Mouse (Mus musculus) heart, postnatal 0 days (tissue): ENCODE measurements around the gene Nsmf.

Source experiments
- CTCF ChIP-seq: IDR thresholded peaks from 2 replicates; pipeline ENCODE4 v1.5.1; 2016; ENCODE audit warnings: antibody characterized with exemption, control low read depth, low read depth
- EP300 ChIP-seq: IDR thresholded peaks from 2 replicates; pipeline ENCODE4 v1.6.1; 2016; ENCODE audit warnings: antibody characterized with exemption, low read depth

GRCm38 (mm10) chr2:25063523-25063922, 9.4 kb downstream of the Nsmf start:
- TF ChIP-seq CTCF (no peak), EP300 (no peak)
